Mouse (Mus musculus) ovary, postnatal 10 days (tissue): ENCODE results near the gene Slc41a3.

ENCODE experiments used
- DNase-seq: peaks from one replicate; pipeline ENCODE4 v3.0.0; 2022; ENCODE audit warnings: low spot score

Slc41a3 gene

DNA sequence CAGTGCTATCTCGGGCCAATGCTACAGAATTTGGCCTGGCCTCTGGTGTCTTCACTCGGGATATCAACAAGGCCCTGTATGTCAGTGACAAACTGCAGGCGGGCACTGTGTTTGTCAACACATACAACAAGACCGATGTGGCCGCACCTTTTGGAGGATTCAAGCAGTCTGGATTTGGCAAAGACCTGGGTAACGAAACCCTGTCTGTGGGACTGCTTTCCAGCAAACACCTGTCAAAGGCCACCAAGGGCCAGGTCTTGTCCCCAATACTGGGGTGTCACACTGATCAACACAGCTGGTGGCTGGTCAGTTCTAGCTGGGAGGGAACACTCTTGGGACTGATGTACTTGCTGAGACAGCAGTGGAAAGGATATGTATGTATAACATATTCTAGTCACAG lies 6.3 kb upstream of the Slc41a3 start:
- DNase-seq, result no peak

GRCm38 (mm10) chr6:90600351-90600750 lies 4.2 kb upstream of the Slc41a3 start:
- DNase-seq, result no peak

- no peak for DNase-seq
Measured at GRCm38 (mm10) chr6:90601736-90602135, 2.8 kb upstream of the Slc41a3 start.

DNA sequence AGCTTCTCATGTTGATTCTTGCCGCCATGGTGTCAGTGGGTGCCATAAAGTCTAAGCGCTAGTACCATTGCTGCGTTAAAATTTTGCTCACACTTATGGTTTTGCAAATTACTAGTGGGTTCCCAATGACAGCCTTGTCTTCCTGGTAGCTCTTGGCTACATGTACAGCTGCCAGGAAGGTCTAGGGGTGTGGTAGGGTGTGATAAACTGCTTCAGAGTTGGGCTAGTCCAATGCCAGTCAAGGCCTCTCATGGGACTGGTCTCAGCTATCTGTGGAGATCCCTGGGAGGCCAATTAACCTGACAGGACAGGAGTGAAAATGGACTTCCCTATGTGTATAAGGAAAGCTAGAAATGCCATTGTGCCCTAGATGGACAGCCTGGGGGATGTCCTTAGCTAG lies 2.2 kb upstream of the Slc41a3 start:
- no peak for DNase-seq

- DNase-seq, result no peak
Measured at GRCm38 (mm10) chr6:90603126-90603525, 1.4 kb upstream of the Slc41a3 start.

GRCm38 (mm10) chr6:90604130-90604529 lies 395 bp upstream of the Slc41a3 start:
- no peak for DNase-seq

DNA sequence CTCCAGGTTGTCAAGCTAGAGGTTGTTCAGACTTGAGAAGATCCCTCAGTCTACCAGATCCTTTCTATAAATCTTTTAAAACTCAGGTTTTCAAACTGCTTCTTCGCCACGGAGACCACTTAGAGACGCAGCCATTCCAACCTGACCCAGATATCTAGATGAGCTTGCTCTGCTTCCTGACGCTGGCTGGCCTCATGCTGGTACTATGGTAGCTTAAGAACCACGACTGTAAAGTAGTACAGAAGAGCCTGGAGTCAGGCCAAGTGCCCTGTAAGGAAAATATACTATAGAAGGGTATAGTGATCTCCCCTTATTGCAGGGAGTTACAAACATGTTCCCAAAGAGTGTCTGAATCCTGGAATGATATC lies 757 bp downstream of the Slc41a3 start:
- no peak for DNase-seq

GRCm38 (mm10) chr6:90606538-90606937 lies 2.0 kb downstream of the Slc41a3 start:
- DNase-seq, result no peak

- no peak for DNase-seq
Measured at GRCm38 (mm10) chr6:90607196-90607595, 2.7 kb downstream of the Slc41a3 start.

GRCm38 (mm10) chr6:90608186-90608585 lies 3.7 kb downstream of the Slc41a3 start:
- no peak for DNase-seq

- no peak for DNase-seq
Measured at GRCm38 (mm10) chr6:90610248-90610647, 5.7 kb downstream of the Slc41a3 start.

DNA sequence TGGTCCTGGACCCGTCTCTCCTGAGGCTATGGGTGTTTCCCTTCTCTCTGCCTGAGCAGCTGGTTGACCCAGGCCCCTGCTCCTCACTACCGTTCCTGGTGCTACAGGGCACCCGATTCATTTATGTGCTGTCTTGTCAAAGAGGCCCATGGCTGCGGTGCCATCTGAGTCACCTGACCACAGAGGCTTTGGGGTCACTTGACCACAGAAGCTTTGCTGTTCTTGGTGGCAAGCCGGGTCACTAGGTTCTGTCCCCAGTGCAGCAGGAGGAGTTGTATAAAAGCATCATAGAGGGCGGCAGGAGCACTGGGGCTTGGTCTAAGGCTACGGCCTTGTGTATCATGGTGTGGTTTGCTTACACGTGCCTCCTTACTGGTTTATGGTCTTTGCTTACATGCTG lies 8.8 kb downstream of the Slc41a3 start:
- DNase-seq, result no peak

DNA sequence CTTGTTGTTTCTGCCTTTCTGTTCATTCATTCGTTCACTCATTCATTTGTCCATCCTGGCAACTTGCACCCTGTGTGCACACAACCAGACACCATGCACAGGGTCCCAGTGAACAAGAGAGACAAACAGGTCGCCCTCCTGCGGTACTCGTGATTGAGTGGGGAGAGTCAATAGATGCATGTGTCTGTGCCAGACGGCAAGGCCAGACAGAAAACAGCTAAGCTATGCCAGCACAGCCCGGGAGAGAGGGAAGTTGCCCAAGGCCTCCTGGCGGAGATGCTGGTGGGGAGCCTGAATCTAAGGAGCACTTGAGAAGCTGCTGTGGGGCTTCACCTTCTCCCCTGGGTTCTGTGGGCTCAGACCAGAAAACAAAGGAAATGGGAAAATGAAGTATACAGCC lies 10.8 kb downstream of the Slc41a3 start:
- no peak for DNase-seq

DNA sequence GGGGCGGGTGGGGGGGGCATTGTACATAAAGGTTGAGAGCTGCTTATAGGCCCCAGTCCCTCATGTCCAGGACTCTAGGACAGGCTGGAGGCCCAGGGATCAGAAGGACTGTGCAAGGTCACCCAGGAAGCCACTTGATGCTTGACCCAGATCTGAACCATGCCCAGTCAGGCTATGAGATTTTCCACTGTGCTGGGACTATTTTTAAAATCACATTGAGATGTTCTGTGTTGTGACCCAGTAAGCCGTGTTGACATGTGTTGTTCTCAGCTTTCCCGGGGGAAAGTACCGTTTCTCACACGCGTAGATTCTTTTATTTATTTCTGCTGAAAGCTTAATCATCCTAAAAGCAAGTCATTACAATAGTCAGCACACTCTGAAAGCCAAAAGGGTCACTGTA lies 11.5 kb downstream of the Slc41a3 start:
- no peak for DNase-seq

DNA sequence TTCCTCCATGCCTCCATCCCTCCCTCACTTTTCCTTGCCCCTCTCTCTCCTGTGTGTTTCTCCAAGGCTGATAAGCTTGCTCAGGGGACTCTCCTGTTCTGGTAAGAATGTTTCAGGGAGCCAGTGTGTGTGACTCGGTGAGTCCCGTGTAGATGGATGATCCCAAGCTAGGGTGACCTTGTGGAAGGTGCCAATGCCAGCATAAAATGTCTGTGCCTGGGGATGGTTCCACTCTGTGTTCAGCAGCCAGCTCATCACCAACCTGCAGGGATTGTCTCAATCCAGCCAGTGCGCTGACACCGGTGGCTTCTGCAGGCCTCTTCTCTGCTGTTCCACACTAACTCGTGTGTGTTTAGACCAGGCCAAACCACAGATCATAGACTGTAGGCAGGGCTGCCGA lies 12.0 kb downstream of the Slc41a3 start:
- DNase-seq, result no peak

- no peak for DNase-seq
Measured at GRCm38 (mm10) chr6:90618274-90618673, 13.7 kb downstream of the Slc41a3 start.

GRCm38 (mm10) chr6:90618821-90619636 lies 14.5 kb downstream of the Slc41a3 start:
- DNase-seq, result no peak

- DNase-seq, result no peak
Measured at GRCm38 (mm10) chr6:90619936-90620335, 15.4 kb downstream of the Slc41a3 start.

DNA sequence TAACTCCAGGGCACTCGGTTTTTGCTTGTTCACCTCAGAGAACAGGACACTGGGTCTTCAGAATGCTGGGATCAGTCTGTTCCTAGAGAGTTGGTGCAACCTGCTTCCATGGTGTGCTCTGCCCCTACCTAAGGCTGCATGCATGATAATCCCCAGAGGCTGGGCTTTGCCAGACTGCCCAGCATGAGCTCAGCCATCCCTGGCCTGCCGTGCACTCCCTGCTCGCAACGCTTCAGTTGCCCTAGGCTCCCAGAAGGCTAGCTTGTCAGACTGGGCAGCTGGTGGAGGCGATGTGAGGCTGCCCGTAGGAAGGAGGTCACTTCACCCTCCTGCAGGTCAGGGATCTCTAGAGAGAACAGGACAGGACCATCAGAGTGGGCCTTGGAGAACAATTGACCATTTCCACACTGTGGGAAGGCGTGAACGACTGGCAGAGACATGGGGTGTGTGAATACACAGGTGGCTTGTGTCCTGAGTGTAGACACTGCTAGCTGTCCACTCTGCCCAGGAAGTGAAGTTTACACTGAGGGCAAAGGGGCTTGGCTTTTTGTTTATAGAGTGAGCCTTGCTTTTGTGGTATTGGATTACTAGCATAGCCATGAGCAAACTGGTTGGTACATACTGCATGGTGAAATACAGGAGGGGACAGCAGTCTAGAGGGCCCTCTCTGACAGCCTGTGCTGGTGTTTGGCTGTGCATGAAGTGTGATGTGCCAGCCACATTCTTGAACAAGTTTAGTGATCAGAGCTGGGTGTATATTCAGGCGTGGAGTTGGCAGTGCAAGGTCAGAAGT lies 16.5 kb downstream of the Slc41a3 start:
- DNase-seq, result no peak

DNA sequence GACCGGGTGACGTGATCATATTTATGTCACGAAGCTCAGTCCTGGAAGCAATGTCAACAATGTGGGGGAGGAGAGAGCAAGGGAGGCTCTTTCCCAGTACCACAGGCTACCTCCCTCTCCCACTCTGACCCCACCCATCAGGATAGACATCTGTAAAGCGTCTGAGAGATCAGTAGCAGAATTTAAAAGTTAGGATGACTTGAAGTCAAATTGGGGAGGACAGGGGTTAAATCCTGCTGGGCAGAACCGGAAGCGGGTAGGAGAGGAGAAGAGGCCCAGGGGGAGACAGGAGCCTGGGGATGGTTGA lies 17.0 kb downstream of the Slc41a3 start:
- no peak for DNase-seq

GRCm38 (mm10) chr6:90622758-90623455 lies 18.4 kb downstream of the Slc41a3 start:
- DNase-seq, result no peak

DNA sequence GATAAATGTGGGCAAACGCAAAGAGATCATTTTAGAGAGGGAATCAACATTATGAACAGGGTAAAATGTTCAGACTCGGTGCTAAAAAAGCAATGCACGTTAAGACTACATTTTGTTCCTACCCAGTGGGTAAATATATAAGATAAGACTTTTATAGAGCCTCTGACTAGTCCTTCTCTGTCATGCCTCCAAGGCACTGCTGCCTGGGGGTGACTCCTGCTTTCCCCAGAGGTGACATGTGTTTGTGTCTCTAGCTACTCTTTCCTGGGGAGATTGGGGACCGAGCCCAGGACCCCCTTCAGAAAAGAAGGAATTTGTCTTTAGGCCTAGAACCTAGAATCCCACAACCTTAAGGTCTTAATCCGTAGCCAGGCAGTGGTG lies 18.9 kb downstream of the Slc41a3 start:
- DNase-seq, result no peak

DNA sequence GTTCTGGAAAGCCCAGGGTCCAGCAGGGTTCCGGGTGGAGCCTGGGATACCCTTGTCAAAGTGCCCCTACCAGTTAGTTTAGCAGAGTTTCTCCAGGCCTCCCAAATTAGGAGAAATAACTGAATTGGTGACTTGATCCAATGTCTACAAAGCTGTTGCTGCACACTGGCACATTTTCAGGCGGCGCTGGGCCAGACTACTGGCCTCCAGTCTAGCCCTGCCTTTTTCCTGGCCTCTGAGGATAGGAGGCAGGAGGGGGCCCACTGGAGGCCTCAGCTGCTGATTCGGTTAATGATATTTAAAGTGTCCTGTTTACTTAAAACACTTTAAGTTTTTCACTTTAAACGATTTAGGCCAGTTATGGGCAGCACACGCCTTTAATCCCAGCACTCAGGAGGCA lies 19.7 kb downstream of the Slc41a3 start:
- DNase-seq, result no peak
